Mouse (Mus musculus) large intestine, adult 2 months (tissue): ENCODE results near the gene Zcchc9. TPM values are rescaled to one million over a fixed set of nuclear protein-coding genes. Genes with fewer than 3 reads are reported as not detected.
A peak's percentile ranks its signal among the peaks of the same experiment; 100 is the strongest.

Experiments
- DNase-seq: peaks from one replicate; pipeline ENCODE4 v3.0.0-alpha.2; 2012; ENCODE audit warnings: low read depth, low spot score
- WGBS: fragments of 180-500 bp; shearing (Covaris S2); methylation state at CpG from one replicate; pipeline ENCODE4 v1.1.7; 2018; 5-methylcytosine and 5-hydroxymethylcytosine counted together
- polyA plus RNA-seq: library from polyadenylated mRNA; depleted of rRNA; stranded (reverse); fragments of >200 nt; gene quantifications from 2 replicates; pipeline ENCODE4 v1.2.3, GENCODE M21; 2012; rRNA removed

Gene Zcchc9
- 13.5 and 16.7 TPM in 2 replicates for polyA plus RNA-seq

- under 1% methylated on average over 50 of the region's 50 CpGs for WGBS
- DNase-seq, result peak; percentile 73
These were observed at the start of gene Zcchc9 for GRCm38 (mm10) chr13:91807155-91807839. TSS of gene Zcchc9 (minus strand) at chr13:91807705.

- WGBS, result 25% methylated on average over 3 of the region's 3 CpGs
- peak; percentile 68 for DNase-seq
These were observed 46.9 kb upstream of the Zcchc9 start for GRCm38 (mm10) chr13:91854412-91854811.

- no peak for DNase-seq
These were observed 20.4 kb upstream of the Zcchc9 start for GRCm38 (mm10) chr13:91827876-91828275.

GRCm38 (mm10) chr13:91826066-91826465 lies 18.6 kb upstream of the Zcchc9 start:
- WGBS, result 86% methylated on average over 2 of the region's 2 CpGs
- no peak for DNase-seq

- DNase-seq, result no peak
- 45% methylated on average over 4 of the region's 4 CpGs for WGBS
These were observed 17.5 kb upstream of the Zcchc9 start for GRCm38 (mm10) chr13:91824845-91825550.

GRCm38 (mm10) chr13:91823735-91824134 lies 16.2 kb upstream of the Zcchc9 start:
- DNase-seq, result no peak
- WGBS, result 67% methylated on average over 6 of the region's 6 CpGs

- 90% methylated on average over 5 of the region's 5 CpGs for WGBS
- DNase-seq, result no peak
These were observed 7.2 kb upstream of the Zcchc9 start for GRCm38 (mm10) chr13:91814670-91815069.

- no peak for DNase-seq
These were observed 2.0 kb upstream of the Zcchc9 start for GRCm38 (mm10) chr13:91809476-91809875.

GRCm38 (mm10) chr13:91807874-91808575 lies 520 bp upstream of the Zcchc9 start:
- DNase-seq, result no peak

More at GRCm38 (mm10) chr13:91809476-91809875, 2.0 kb upstream of the Zcchc9 start:
- WGBS, result 15% methylated on average over 2 of the region's 2 CpGs

GRCm38 (mm10) chr13:91801726-91802125 lies 5.8 kb downstream of the Zcchc9 start:
- 56% methylated on average over 5 of the region's 5 CpGs for WGBS
- no peak for DNase-seq

More at GRCm38 (mm10) chr13:91807874-91808575, 520 bp upstream of the Zcchc9 start:
- WGBS, result 9% methylated on average over 20 of the region's 20 CpGs

- DNase-seq, result no peak
- 92% methylated on average over 10 of the region's 10 CpGs for WGBS
These were observed 10.1 kb downstream of the Zcchc9 start for GRCm38 (mm10) chr13:91797442-91797841.

GRCm38 (mm10) chr13:91796916-91797315 lies 10.6 kb downstream of the Zcchc9 start:
- WGBS, result 95% methylated on average over 6 of the region's 6 CpGs

GRCm38 (mm10) chr13:91796003-91796402 lies 11.5 kb downstream of the Zcchc9 start:
- no peak for DNase-seq
- WGBS, result 91% methylated on average over 6 of the region's 6 CpGs

More at GRCm38 (mm10) chr13:91796916-91797315, 10.6 kb downstream of the Zcchc9 start:
- DNase-seq, result no peak

- 85% methylated on average over 10 of the region's 10 CpGs for WGBS
- no peak for DNase-seq
These were observed 11.9 kb downstream of the Zcchc9 start for GRCm38 (mm10) chr13:91795593-91795992.

GRCm38 (mm10) chr13:91794926-91795436 lies 12.5 kb downstream of the Zcchc9 start:
- 96% methylated on average over 13 of the region's 13 CpGs for WGBS
- DNase-seq, result no peak

GRCm38 (mm10) chr13:91792035-91792434 lies 15.5 kb downstream of the Zcchc9 start:
- WGBS, result 23% methylated on average over 1 of the region's 1 CpGs
- DNase-seq, result no peak

- no peak for DNase-seq
These were observed 27.6 kb downstream of the Zcchc9 start for GRCm38 (mm10) chr13:91779892-91780291.

GRCm38 (mm10) chr13:91778092-91778491 lies 29.4 kb downstream of the Zcchc9 start:
- whole genome bisulfite sequencing, result 97% methylated on average over 5 of the region's 5 CpGs
- DNase-seq, result no peak

- WGBS, result 62% methylated on average over 9 of the region's 9 CpGs
- no peak for DNase-seq
These were observed 38.5 kb downstream of the Zcchc9 start for GRCm38 (mm10) chr13:91768683-91769651.
